Mouse (Mus musculus) stomach, embryonic 14.5 days (tissue): ENCODE results near the gene 4930519P11Rik. TPM values are rescaled to one million over a fixed set of nuclear protein-coding genes. Genes with fewer than 3 reads are reported as not detected.

Source experiments
- ATAC-seq: fragments of 200-750 bp; cut with Nextera tagmentation; 2 replicates; pipeline ENCODE4 v1.8.0; 2017; ENCODE audit warnings: low read depth, moderate TSS enrichment; ENCODE audit not compliant: insufficient number of reproducible peaks, insufficient read depth, low FRiP score
- H3K27ac ChIP-seq: fragments of 300-500 bp; sonication (generic); 2 replicates; pipeline ENCODE4 v1.5.1; 2014; ENCODE audit warnings: mild to moderate bottlenecking, low read length, moderate library complexity, mixed read lengths
- H3K27me3 ChIP-seq: fragments of 300-500 bp; sonication (generic); 2 replicates; pipeline ENCODE4 v1.6.1; 2014; ENCODE audit warnings: low read length, control low read depth, mixed read lengths; ENCODE audit not compliant: control insufficient read depth, insufficient read depth
- H3K36me3 ChIP-seq: fragments of 300-500 bp; sonication (generic); 2 replicates; pipeline ENCODE4 v1.6.1; 2014; ENCODE audit warnings: mild to moderate bottlenecking, control low read depth, low read length, moderate library complexity, mixed read lengths; ENCODE audit not compliant: control insufficient read depth, insufficient read depth
- H3K4me1 ChIP-seq: fragments of 300-500 bp; sonication (generic); 2 replicates; pipeline ENCODE4 v1.6.1; 2014; ENCODE audit warnings: low read length, control low read depth, mixed read lengths; ENCODE audit not compliant: control insufficient read depth, insufficient read depth
- H3K4me2 ChIP-seq: fragments of 300-500 bp; sonication (generic); replicated peaks from 2 replicates; pipeline ENCODE4 v1.6.1; 2014; ENCODE audit warnings: low read depth, low read length, control low read depth
- H3K4me3 ChIP-seq: fragments of 300-500 bp; sonication (generic); 2 replicates; pipeline ENCODE4 v1.5.1; 2014; ENCODE audit warnings: low read depth, low read length, control low read depth
- H3K9ac ChIP-seq: fragments of 300-500 bp; sonication (generic); replicated peaks from 2 replicates; pipeline ENCODE4 v1.6.1; 2014; ENCODE audit warnings: low read depth, mild to moderate bottlenecking, control low read depth, low read length, moderate library complexity, mixed read lengths
- H3K9me3 ChIP-seq: fragments of 300-500 bp; sonication (generic); 2 replicates; pipeline ENCODE4 v1.6.1; 2016; ENCODE audit warnings: low read depth, low read length, control low read depth; ENCODE audit not compliant: control insufficient read depth
- WGBS: fragments of 180-500 bp; shearing (Covaris S2); extraction: QIAGEN DNeasy Blood & Tissue Kit; methylation state at CpG from one replicate; pipeline ENCODE4 v1.1.7; 2014; 5-methylcytosine and 5-hydroxymethylcytosine counted together
- polyA plus RNA-seq: library from polyadenylated mRNA; unstranded; fragments of >200 nt; fragmentation: Nextera tagmentation; extraction: Ambion mirVana; gene quantifications from 2 replicates; pipeline ENCODE4 v1.2.1, GENCODE M21; 2014

Gene 4930519P11Rik
- not detected in 2 replicates for polyA plus RNA-seq

GRCm38 (mm10) chr2:154613118-154614115 is at the start of gene 4930519P11Rik, which contains the start of gene Zfp341:
Gene 4930519P11Rik, minus strand, starts transcription at chr2:154613437.
Gene Zfp341, plus strand, starts transcription at chr2:154613297.
- Histone ChIP-seq H3K9ac (peak within 1 kb of the TSS; percentile 74), H3K36me3 (no peaks in the 10 kb centered on the region), H3K4me1 (0 out of 2 replicates have a peak, but pooled peaks cover 3% of the 10 kb centered on the region), H3K27me3 (no peaks in the 10 kb centered on the region), H3K4me2 (peak within 1 kb of the TSS; percentile 77), H3K9me3 (no peaks in the 10 kb centered on the region), H3K27ac (peak within 1 kb of the TSS; percentile 98), H3K4me3 (peak within 1 kb of the TSS; percentile 45)
- ATAC-seq = peak; percentile 95
- WGBS = under 1% methylated on average over 91 of the region's 98 CpGs

DNA sequence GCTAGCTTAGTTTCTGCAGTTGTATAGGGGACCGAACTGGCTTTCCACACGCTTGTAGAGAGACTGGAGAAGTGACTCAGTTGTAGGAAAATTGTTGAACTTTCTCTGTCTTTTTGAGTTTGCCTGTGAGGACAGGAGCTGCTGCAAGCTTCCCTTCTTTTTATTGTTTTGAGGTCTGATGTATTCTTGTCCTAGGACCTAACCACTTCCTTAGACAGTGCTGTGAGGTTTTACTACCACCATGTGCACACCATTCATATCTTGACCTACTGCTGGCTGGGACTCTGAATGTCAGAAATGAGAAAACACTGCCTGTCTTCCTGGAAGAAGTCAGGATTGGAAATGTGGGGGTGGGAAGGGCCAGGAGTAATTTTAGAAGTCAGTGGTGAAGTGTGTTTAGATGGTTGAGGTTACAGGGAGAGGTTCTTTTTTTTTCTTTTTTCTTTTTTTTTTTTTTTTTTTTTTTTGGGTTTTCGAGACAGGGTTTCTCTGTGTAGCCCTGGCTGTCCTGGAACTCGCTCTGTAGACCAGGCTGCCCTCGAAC is 46.4 kb upstream of the 4930519P11Rik start:
- Histone ChIP-seq H3K4me2 (peak overlapping the region; percentile 81; the same call in 1 of the 2 replicates), H3K4me1 (peaks cover 15% of the 10 kb centered on the region; the same call in 1 of the 2 replicates), H3K9ac (no peak overlapping the region), H3K4me3 (0 out of 2 replicates have a peak overlapping the region, but pooled peaks have one; percentile 65), H3K36me3 (peaks cover 14% of the 10 kb centered on the region), H3K9me3 (no peaks in the 10 kb centered on the region), H3K27ac (no peak overlapping the region), H3K27me3 (no peaks in the 10 kb centered on the region)
- no peak for ATAC-seq
- 91% methylated on average over 5 of the region's 5 CpGs for WGBS

GRCm38 (mm10) chr2:154659070-154659469 is 45.8 kb upstream of the 4930519P11Rik start:
- 80% methylated on average over 4 of the region's 4 CpGs for WGBS
- Histone ChIP-seq H3K9ac (no peak overlapping the region), H3K36me3 (peaks cover 14% of the 10 kb centered on the region), H3K4me2 (peak overlapping the region; percentile 81), H3K27me3 (no peaks in the 10 kb centered on the region), H3K27ac (no peak overlapping the region), H3K4me1 (peaks cover 15% of the 10 kb centered on the region; the same call in 1 of the 2 replicates), H3K4me3 (0 out of 2 replicates have a peak overlapping the region, but pooled peaks have one; percentile 65), H3K9me3 (no peaks in the 10 kb centered on the region)
- ATAC-seq = no peak

GRCm38 (mm10) chr2:154657486-154658237 is 44.4 kb upstream of the 4930519P11Rik start:
- no peak for ATAC-seq
- Histone ChIP-seq H3K9ac (peak overlapping the region; percentile 90), H3K4me1 (peaks cover 15% of the 10 kb centered on the region; the same call in 1 of the 2 replicates), H3K36me3 (peaks cover 14% of the 10 kb centered on the region), H3K27me3 (no peaks in the 10 kb centered on the region), H3K4me2 (peak overlapping the region; percentile 81), H3K4me3 (peak overlapping the region; percentile 65), H3K9me3 (no peaks in the 10 kb centered on the region), H3K27ac (peak overlapping the region; percentile 90)
- 3% methylated on average over 12 of the region's 12 CpGs for WGBS

DNA sequence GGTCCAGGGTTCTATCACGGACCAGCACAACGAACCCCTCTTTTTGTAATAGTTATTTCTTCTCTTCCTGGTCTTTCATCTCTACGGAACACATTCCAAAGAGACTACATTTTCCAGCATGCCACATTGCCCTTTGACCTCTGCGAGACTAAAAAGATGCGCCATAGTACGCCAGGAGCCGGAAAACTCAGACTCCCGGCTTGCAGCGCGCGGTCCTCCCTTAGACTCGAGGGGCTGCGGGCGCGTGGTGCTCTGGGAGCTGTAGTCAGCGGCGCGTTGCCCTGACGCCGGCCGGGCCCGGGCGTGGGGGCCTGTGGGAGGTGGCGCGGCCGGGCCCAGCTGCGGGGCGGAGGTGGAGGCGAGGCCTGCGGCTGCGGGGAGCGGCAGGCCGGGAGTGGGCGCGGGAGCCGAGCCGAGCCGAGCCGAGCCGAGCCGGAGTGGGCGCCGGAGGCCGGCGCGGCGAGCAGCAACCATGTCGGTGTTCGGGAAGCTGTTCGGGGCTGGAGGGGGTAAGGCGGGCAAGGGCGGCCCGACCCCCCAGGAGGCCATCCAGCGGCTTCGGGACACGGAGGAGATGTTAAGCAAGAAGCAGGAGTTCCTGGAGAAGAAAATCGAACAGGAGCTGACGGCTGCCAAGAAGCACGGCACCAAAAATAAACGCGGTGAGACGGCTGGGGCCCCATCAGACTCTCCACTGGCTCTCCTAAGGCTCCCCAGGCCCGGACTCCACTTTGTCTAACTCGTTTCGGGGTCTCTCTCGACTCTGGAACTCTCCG is 43.7 kb upstream of the 4930519P11Rik start:
- Histone ChIP-seq H3K36me3 (peaks cover 14% of the 10 kb centered on the region), H3K4me3 (peak overlapping the region; percentile 65), H3K4me2 (peak overlapping the region; percentile 81), H3K4me1 (peaks cover 15% of the 10 kb centered on the region; the same call in 1 of the 2 replicates), H3K27ac (peak overlapping the region; percentile 90), H3K27me3 (no peaks in the 10 kb centered on the region), H3K9ac (peak overlapping the region; percentile 90), H3K9me3 (no peaks in the 10 kb centered on the region)
- ATAC-seq = peak; percentile 99
- WGBS = under 1% methylated on average over 67 of the region's 67 CpGs

DNA sequence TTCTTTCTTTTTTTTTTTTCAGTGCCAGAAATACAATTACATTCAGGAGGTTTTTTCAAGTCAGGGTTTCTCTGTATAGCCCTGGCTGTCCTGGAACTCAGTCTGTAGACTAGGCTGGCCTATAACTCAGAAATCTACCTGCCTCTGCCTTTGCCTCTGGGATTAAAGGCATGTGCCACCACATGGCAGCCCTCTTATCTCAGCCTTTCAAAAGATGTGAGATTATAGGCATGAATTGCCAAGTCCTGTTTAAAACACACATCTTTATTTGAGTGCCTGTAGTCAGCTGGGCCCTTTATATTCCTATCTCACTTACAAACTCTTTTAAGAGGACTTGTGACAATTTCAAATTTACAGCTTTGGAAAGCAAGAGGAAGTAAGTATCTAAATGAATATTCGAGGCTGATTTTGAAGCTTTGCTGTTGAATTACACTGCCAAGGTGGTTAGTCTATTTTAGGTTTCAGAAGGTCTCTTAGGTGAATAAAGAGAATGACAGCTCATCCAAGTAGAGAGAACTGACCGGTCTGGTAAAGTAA is 42.7 kb upstream of the 4930519P11Rik start:
- no peak overlapping the region; the same call in 1 of the 2 replicates for H3K4me3 ChIP-seq
- peaks cover 5% of the 10 kb centered on the region; the same call in 1 of the 2 replicates for H3K36me3 ChIP-seq
- H3K27ac ChIP-seq = peak overlapping the region; percentile 59
- peaks cover 15% of the 10 kb centered on the region; the same call in 1 of the 2 replicates for H3K4me1 ChIP-seq
- WGBS = 63% methylated on average over 2 of the region's 2 CpGs
- H3K27me3 ChIP-seq = no peaks in the 10 kb centered on the region
- H3K9ac ChIP-seq = no peak overlapping the region; the same call in 1 of the 2 replicates
- H3K4me2 ChIP-seq = peak overlapping the region; percentile 46; the same call in 1 of the 2 replicates
- no peaks in the 10 kb centered on the region for H3K9me3 ChIP-seq
- ATAC-seq = no peak

DNA sequence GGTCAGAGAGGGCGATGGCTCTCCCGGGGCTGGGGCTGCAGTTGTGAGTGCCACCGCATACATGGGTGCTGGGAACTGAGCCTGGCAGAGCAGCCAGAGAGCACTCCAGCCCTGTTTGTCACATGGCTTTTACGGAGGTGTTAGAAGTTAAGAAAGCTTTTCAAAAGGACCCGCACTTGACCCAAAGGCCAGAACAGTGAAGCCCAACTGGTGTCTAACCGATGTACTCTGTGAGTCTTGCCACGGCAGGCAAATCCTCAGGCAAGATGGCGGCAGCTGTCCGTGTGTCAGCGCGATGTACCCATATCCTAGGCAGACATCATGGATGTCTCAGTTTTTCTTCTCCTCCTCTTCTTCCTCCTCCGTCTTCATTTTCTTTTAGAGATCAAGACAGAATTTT is 41.7 kb upstream of the 4930519P11Rik start:
- no peaks in the 10 kb centered on the region; the same call in 1 of the 2 replicates for H3K9me3 ChIP-seq
- no peak overlapping the region for H3K9ac ChIP-seq
- H3K36me3 ChIP-seq = no peaks in the 10 kb centered on the region
- no peak overlapping the region for H3K27ac ChIP-seq
- peaks cover 11% of the 10 kb centered on the region; the same call in 1 of the 2 replicates for H3K4me1 ChIP-seq
- no peaks in the 10 kb centered on the region for H3K27me3 ChIP-seq
- H3K4me3 ChIP-seq = no peak overlapping the region
- ATAC-seq = no peak
- WGBS = 93% methylated on average over 12 of the region's 12 CpGs
- no peak overlapping the region for H3K4me2 ChIP-seq
